Mouse (Mus musculus) forebrain, postnatal 0 days (tissue): ENCODE data around the gene Pbx1. TPM values are rescaled to one million over a fixed set of nuclear protein-coding genes. Genes with fewer than 3 reads are reported as not detected.
A peak's percentile ranks its signal among the peaks of the same experiment; 100 is the strongest.

Experiments
- ATAC-seq: fragments of 200-750 bp; cut with Nextera tagmentation; 2 replicates; pipeline ENCODE4 v1.8.0; 2017; ENCODE audit warnings: mild to moderate bottlenecking, moderate library complexity
- DNase-seq: peaks from one replicate; pipeline ENCODE4 v3.0.0-alpha.2; 2015
- H3K27ac ChIP-seq: fragments of 300-500 bp; sonication (generic); 2 replicates; pipeline ENCODE4 v1.5.1; 2014; ENCODE audit warnings: low read depth, mild to moderate bottlenecking, antibody characterized with exemption, low read length, moderate library complexity, mixed read lengths
- H3K27me3 ChIP-seq: fragments of 300-500 bp; sonication (generic); 2 replicates; pipeline ENCODE4 v1.6.1; 2014; ENCODE audit warnings: mild to moderate bottlenecking, low read length, mixed read lengths; ENCODE audit not compliant: insufficient read depth
- H3K36me3 ChIP-seq: fragments of 300-500 bp; sonication (generic); 2 replicates; pipeline ENCODE4 v1.6.1; 2014; ENCODE audit warnings: mild to moderate bottlenecking, moderate library complexity; ENCODE audit not compliant: insufficient read depth
- H3K4me1 ChIP-seq: fragments of 300-500 bp; sonication (generic); 2 replicates; pipeline ENCODE4 v1.6.1; 2014; ENCODE audit warnings: antibody characterized with exemption; ENCODE audit not compliant: insufficient read depth
- H3K4me2 ChIP-seq: fragments of 300-500 bp; sonication (generic); 2 replicates; pipeline ENCODE4 v1.6.1; 2014; ENCODE audit warnings: low read depth, mild to moderate bottlenecking, moderate library complexity
- H3K4me3 ChIP-seq: fragments of 300-500 bp; sonication (generic); 2 replicates; pipeline ENCODE4 v1.5.1; 2014; ENCODE audit warnings: low read depth, low read length, mixed read lengths
- H3K9ac ChIP-seq: fragments of 300-500 bp; sonication (generic); 2 replicates; pipeline ENCODE4 v1.6.1; 2014; ENCODE audit warnings: mild to moderate bottlenecking
- H3K9me3 ChIP-seq: fragments of 300-500 bp; sonication (generic); 2 replicates; pipeline ENCODE4 v1.6.1; 2016; ENCODE audit warnings: low read length
- CTCF ChIP-seq: sonication (generic); IDR thresholded peaks from 2 replicates; pipeline ENCODE4 v1.5.1; 2016; ENCODE audit warnings: antibody characterized with exemption, control low read depth, low read depth
- WGBS: fragments of 180-500 bp; shearing (Covaris S2); extraction: QIAGEN DNeasy Blood & Tissue Kit; methylation state at CpG from one replicate; pipeline ENCODE4 v1.1.7; 2014; 5-methylcytosine and 5-hydroxymethylcytosine counted together
- polyA plus RNA-seq: library from polyadenylated mRNA; unstranded; fragments of >200 nt; fragmentation: Nextera tagmentation; extraction: Ambion mirVana; gene quantifications from 2 replicates; pipeline ENCODE4 v1.2.1, GENCODE M21; 2015
- total RNA-seq: library from RNA; depleted of rRNA; stranded (reverse); fragments of >200 nt; gene quantifications from 2 replicates; pipeline ENCODE4 v1.2.3, GENCODE M21; 2014

Gene Pbx1
- total and polyA plus RNA-seq, 2 experiments from 2014 or later, result 60.5 to 95.9 TPM

- 48% methylated on average over 23 of the region's 23 CpGs for WGBS
- peaks cover 12% of the 10 kb centered on the region for H3K36me3 ChIP-seq
- no peaks in the 10 kb centered on the region for H3K9me3 ChIP-seq
- H3K27ac ChIP-seq, result peak overlapping the region; percentile 2; the same call in 1 of the 2 replicates
- TF ChIP-seq CTCF, result no peak
- H3K4me1 ChIP-seq, result peaks cover 10% of the 10 kb centered on the region
- no peaks in the 10 kb centered on the region for H3K27me3 ChIP-seq
- DNase-seq (peak; percentile 34), ATAC-seq (peak; percentile 49)
- H3K9ac ChIP-seq, result no peak overlapping the region
- no peak overlapping the region for H3K4me3 ChIP-seq
- peak overlapping the region; percentile 20 for H3K4me2 ChIP-seq
These were observed 268.4 kb downstream of the Pbx1 start for GRCm38 (mm10) chr1:168163521-168164233.

- H3K4me2 ChIP-seq, result no peak overlapping the region
- H3K27me3 ChIP-seq, result no peaks in the 10 kb centered on the region
- TF ChIP-seq CTCF, result no peak
- ATAC-seq (no peak), DNase-seq (no peak)
- H3K27ac ChIP-seq, result no peak overlapping the region
- H3K4me3 ChIP-seq, result no peak overlapping the region
- H3K9me3 ChIP-seq, result no peaks in the 10 kb centered on the region
- no peaks in the 10 kb centered on the region for H3K36me3 ChIP-seq
- H3K9ac ChIP-seq, result no peak overlapping the region
- WGBS, result 93% methylated on average over 6 of the region's 6 CpGs
- H3K4me1 ChIP-seq, result no peaks in the 10 kb centered on the region
These were observed 292.9 kb downstream of the Pbx1 start for GRCm38 (mm10) chr1:168139138-168139682.

DNA sequence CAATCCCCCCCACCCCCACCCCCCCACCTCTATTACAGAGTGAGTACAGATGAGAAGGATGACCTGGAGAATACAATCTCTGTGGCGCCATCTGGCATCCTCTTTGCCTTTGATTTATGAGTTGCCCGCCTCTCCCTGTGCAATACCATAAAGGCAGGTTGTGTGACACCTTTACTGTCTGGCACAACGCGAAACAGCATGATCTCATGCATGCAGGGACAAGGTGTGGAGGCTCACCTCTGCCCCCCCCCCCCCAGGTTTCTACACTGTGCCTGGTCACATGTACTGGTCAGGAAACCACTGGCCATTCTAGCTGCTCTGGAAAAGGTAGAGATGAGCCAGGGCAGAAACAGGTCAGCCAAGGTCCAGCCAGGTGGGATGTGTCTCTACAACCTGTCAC is 293.4 kb downstream of the Pbx1 start:
- H3K4me1 ChIP-seq, result no peaks in the 10 kb centered on the region
- TF ChIP-seq CTCF, result no peak
- H3K4me3 ChIP-seq, result no peak overlapping the region
- no peak overlapping the region for H3K27ac ChIP-seq
- no peaks in the 10 kb centered on the region for H3K36me3 ChIP-seq
- no peak overlapping the region for H3K4me2 ChIP-seq
- 89% methylated on average over 4 of the region's 4 CpGs for WGBS
- no peak for ATAC-seq
- H3K9ac ChIP-seq, result no peak overlapping the region
- H3K9me3 ChIP-seq, result no peaks in the 10 kb centered on the region
- no peaks in the 10 kb centered on the region for H3K27me3 ChIP-seq
- no peak for DNase-seq

- no peak for ATAC-seq
- no peak for DNase-seq
- Histone ChIP-seq H3K4me3 (no peak overlapping the region), H3K4me2 (no peak overlapping the region), H3K36me3 (no peaks in the 10 kb centered on the region), H3K4me1 (no peaks in the 10 kb centered on the region), H3K27me3 (no peaks in the 10 kb centered on the region), H3K9ac (no peak overlapping the region), H3K9me3 (no peaks in the 10 kb centered on the region), H3K27ac (no peak overlapping the region)
- WGBS, result 94% methylated on average over 5 of the region's 5 CpGs
- no peak for TF ChIP-seq CTCF
These were observed 294.2 kb downstream of the Pbx1 start for GRCm38 (mm10) chr1:168137890-168138289.

GRCm38 (mm10) chr1:168135545-168135944 is 296.5 kb downstream of the Pbx1 start:
- ATAC-seq, result no peak
- Histone ChIP-seq H3K27me3 (no peaks in the 10 kb centered on the region), H3K9ac (no peak overlapping the region), H3K4me1 (no peaks in the 10 kb centered on the region), H3K4me3 (no peak overlapping the region), H3K4me2 (no peak overlapping the region), H3K36me3 (no peaks in the 10 kb centered on the region), H3K9me3 (no peaks in the 10 kb centered on the region), H3K27ac (no peak overlapping the region)
- 70% methylated on average over 6 of the region's 7 CpGs for WGBS
- TF ChIP-seq CTCF, result no peak
- no peak for DNase-seq

GRCm38 (mm10) chr1:168133696-168134095 is 298.4 kb downstream of the Pbx1 start:
- H3K4me1 ChIP-seq, result no peaks in the 10 kb centered on the region
- no peak overlapping the region for H3K4me3 ChIP-seq
- ATAC-seq (no peak), DNase-seq (no peak)
- TF ChIP-seq CTCF, result no peak
- H3K9me3 ChIP-seq, result no peaks in the 10 kb centered on the region
- no peak overlapping the region for H3K4me2 ChIP-seq
- H3K9ac ChIP-seq, result no peak overlapping the region
- no peaks in the 10 kb centered on the region for H3K36me3 ChIP-seq
- H3K27me3 ChIP-seq, result no peaks in the 10 kb centered on the region
- H3K27ac ChIP-seq, result no peak overlapping the region

GRCm38 (mm10) chr1:168128004-168128403 is 304.1 kb downstream of the Pbx1 start:
- no peaks in the 10 kb centered on the region for H3K9me3 ChIP-seq
- H3K9ac ChIP-seq, result no peak overlapping the region
- WGBS, result 46% methylated on average over 4 of the region's 4 CpGs
- no peak overlapping the region for H3K27ac ChIP-seq
- no peaks in the 10 kb centered on the region for H3K4me1 ChIP-seq
- H3K36me3 ChIP-seq, result no peaks in the 10 kb centered on the region
- ATAC-seq (no peak), DNase-seq (no peak)
- no peak overlapping the region for H3K4me2 ChIP-seq
- H3K4me3 ChIP-seq, result no peak overlapping the region
- TF ChIP-seq CTCF, result no peak
- H3K27me3 ChIP-seq, result no peaks in the 10 kb centered on the region
